Mouse (Mus musculus): Measurements from ENCODE around the gene Gcn1l1. TPM values are rescaled to one million over a fixed set of nuclear protein-coding genes. Genes with fewer than 3 reads are reported as not detected.
A peak's percentile ranks its signal among the peaks of the same experiment; 100 is the strongest.

Gene Gcn1l1
- polyA plus RNA-seq, 1 experiment from 2014 or later: 35.1 TPM

DNA sequence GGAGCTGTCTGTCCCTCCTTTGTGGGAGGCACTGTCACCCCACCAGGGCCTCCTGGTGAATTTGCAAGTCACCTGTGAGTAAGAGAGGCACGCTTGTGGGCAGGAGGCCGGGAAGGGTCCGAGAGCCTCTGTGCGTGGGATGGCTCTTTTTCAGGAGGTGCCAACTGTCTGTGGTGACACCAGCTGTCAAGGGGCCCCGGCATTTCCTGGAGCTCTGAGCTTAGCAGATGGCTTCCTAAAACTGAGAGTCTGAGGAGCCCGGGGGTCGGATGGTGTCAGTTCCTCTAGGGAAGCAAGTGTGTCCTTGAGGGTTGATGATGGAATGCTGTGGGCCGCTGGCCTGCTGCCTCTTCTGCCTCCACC lies 34.6 kb upstream of the Gcn1l1 start:
- WGBS: 55% methylated on average over 8 of the region's 8 CpGs
- Histone ChIP-seq H3K4me2 (ENCODE audit: low read depth, low read length) (peak overlapping the region; percentile 32; the same call in 1 of the 2 replicates), H3K9ac (ENCODE audit: low read length) (peak overlapping the region; percentile 40; the same call in 1 of the 2 replicates), H3K4me3 (replicated peaks; ENCODE audit: low read length) (no peak overlapping the region), H3K9me3 (replicated peaks; ENCODE audit: control insufficient read depth, low read length) (no peaks in the 10 kb centered on the region), H3K4me1 (ENCODE audit: control insufficient read depth, insufficient read depth, low read length) (peaks cover 77% of the 10 kb centered on the region), H3K27me3 (ENCODE audit: control insufficient read depth, insufficient read depth, low read length) (no peaks in the 10 kb centered on the region), H3K27ac (ENCODE audit: low read length) (peak overlapping the region; percentile 80), H3K36me3 (ENCODE audit: control insufficient read depth, insufficient read depth, low read length) (no peaks in the 10 kb centered on the region)
- ATAC-seq (ENCODE audit: insufficient read depth, low FRiP score): no peak

GRCm38 (mm10) chr5:115531671-115532270 lies 33.3 kb upstream of the Gcn1l1 start:
- Histone ChIP-seq H3K27ac (ENCODE audit: low read length) (peak overlapping the region; percentile 80), H3K9me3 (replicated peaks; ENCODE audit: control insufficient read depth, low read length) (no peaks in the 10 kb centered on the region), H3K36me3 (ENCODE audit: control insufficient read depth, insufficient read depth, low read length) (no peaks in the 10 kb centered on the region), H3K27me3 (ENCODE audit: control insufficient read depth, insufficient read depth, low read length) (no peaks in the 10 kb centered on the region), H3K4me1 (ENCODE audit: control insufficient read depth, insufficient read depth, low read length) (peaks cover 74% of the 10 kb centered on the region), H3K4me2 (ENCODE audit: low read depth, low read length) (peak overlapping the region; percentile 33), H3K4me3 (replicated peaks; ENCODE audit: low read length) (no peak overlapping the region), H3K9ac (ENCODE audit: low read length) (peak overlapping the region; percentile 51)
- ATAC-seq (ENCODE audit: insufficient read depth, low FRiP score): peak; percentile 85
- WGBS: 18% methylated on average over 18 of the region's 18 CpGs

- peak overlapping the region; percentile 33 for H3K4me2 ChIP-seq (ENCODE audit: low read depth, low read length)
- peaks cover 82% of the 10 kb centered on the region for H3K4me1 ChIP-seq (ENCODE audit: control insufficient read depth, insufficient read depth, low read length)
- no peak for ATAC-seq (ENCODE audit: insufficient read depth, low FRiP score)
- H3K4me3 ChIP-seq (replicated peaks; ENCODE audit: low read length): no peak overlapping the region
- peak overlapping the region; percentile 54 for H3K9ac ChIP-seq (ENCODE audit: low read length)
- H3K36me3 ChIP-seq (ENCODE audit: control insufficient read depth, insufficient read depth, low read length): no peaks in the 10 kb centered on the region
- 18% methylated on average over 16 of the region's 16 CpGs for WGBS
- H3K27ac ChIP-seq (ENCODE audit: low read length): peak overlapping the region; percentile 64
- no peaks in the 10 kb centered on the region for H3K9me3 ChIP-seq (replicated peaks; ENCODE audit: control insufficient read depth, low read length)
- no peaks in the 10 kb centered on the region for H3K27me3 ChIP-seq (ENCODE audit: control insufficient read depth, insufficient read depth, low read length)
Observed at GRCm38 (mm10) chr5:115534290-115534731, 30.7 kb upstream of the Gcn1l1 start.

GRCm38 (mm10) chr5:115534856-115535255 lies 30.2 kb upstream of the Gcn1l1 start:
- Histone ChIP-seq H3K4me3 (replicated peaks; ENCODE audit: low read length) (no peak overlapping the region), H3K27ac (ENCODE audit: low read length) (peak overlapping the region; percentile 64), H3K4me2 (ENCODE audit: low read depth, low read length) (peak overlapping the region; percentile 33), H3K9ac (ENCODE audit: low read length) (peak overlapping the region; percentile 54; the same call in 1 of the 2 replicates), H3K36me3 (ENCODE audit: control insufficient read depth, insufficient read depth, low read length) (no peaks in the 10 kb centered on the region), H3K4me1 (ENCODE audit: control insufficient read depth, insufficient read depth, low read length) (peaks cover 77% of the 10 kb centered on the region), H3K9me3 (replicated peaks; ENCODE audit: control insufficient read depth, low read length) (no peaks in the 10 kb centered on the region), H3K27me3 (ENCODE audit: control insufficient read depth, insufficient read depth, low read length) (no peaks in the 10 kb centered on the region)
- WGBS: 28% methylated on average over 8 of the region's 8 CpGs
- ATAC-seq (ENCODE audit: insufficient read depth, low FRiP score): no peak

DNA sequence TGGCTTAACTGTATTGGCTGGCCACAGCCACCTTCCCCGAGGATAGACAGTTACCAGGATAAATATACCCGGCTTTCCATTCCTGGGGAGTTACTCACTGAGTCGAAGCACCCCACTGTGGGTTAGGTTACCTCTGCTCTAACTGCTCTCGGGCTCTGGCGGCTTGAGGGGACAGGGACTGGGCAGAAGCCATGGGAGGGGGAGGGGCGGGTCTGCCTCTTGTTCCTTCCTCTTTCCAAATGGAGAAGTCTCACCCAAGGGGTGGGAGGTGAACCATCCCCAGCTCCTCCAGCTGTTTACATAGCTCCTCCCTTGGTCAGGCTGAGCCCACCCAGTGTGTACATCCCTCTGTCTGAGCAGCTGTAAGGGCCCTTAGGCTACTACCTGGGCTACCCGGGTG lies 29.4 kb upstream of the Gcn1l1 start:
- no peak overlapping the region for H3K4me2 ChIP-seq (ENCODE audit: low read depth, low read length)
- no peaks in the 10 kb centered on the region for H3K27me3 ChIP-seq (ENCODE audit: control insufficient read depth, insufficient read depth, low read length)
- ATAC-seq (ENCODE audit: insufficient read depth, low FRiP score): no peak
- peaks cover 69% of the 10 kb centered on the region for H3K4me1 ChIP-seq (ENCODE audit: control insufficient read depth, insufficient read depth, low read length)
- H3K36me3 ChIP-seq (ENCODE audit: control insufficient read depth, insufficient read depth, low read length): no peaks in the 10 kb centered on the region
- 28% methylated on average over 7 of the region's 7 CpGs for WGBS
- no peaks in the 10 kb centered on the region for H3K9me3 ChIP-seq (replicated peaks; ENCODE audit: control insufficient read depth, low read length)
- no peak overlapping the region for H3K4me3 ChIP-seq (replicated peaks; ENCODE audit: low read length)
- H3K9ac ChIP-seq (ENCODE audit: low read length): peak overlapping the region; percentile 34; the same call in 1 of the 2 replicates
- peak overlapping the region; percentile 64; the same call in 1 of the 2 replicates for H3K27ac ChIP-seq (ENCODE audit: low read length)

GRCm38 (mm10) chr5:115538017-115538692 lies 26.9 kb upstream of the Gcn1l1 start:
- WGBS: 57% methylated on average over 13 of the region's 13 CpGs
- 0 out of 2 replicates have a peak, but pooled peaks have one; percentile 5 for ATAC-seq (ENCODE audit: insufficient read depth, low FRiP score)
- H3K36me3 ChIP-seq (ENCODE audit: control insufficient read depth, insufficient read depth, low read length): no peaks in the 10 kb centered on the region
- peak overlapping the region; percentile 55; the same call in 1 of the 2 replicates for H3K27ac ChIP-seq (ENCODE audit: low read length)
- peaks cover 52% of the 10 kb centered on the region for H3K4me1 ChIP-seq (ENCODE audit: control insufficient read depth, insufficient read depth, low read length)
- H3K9ac ChIP-seq (ENCODE audit: low read length): peak overlapping the region; percentile 40; the same call in 1 of the 2 replicates
- H3K27me3 ChIP-seq (ENCODE audit: control insufficient read depth, insufficient read depth, low read length): no peaks in the 10 kb centered on the region
- peak overlapping the region; percentile 34; the same call in 1 of the 2 replicates for H3K4me2 ChIP-seq (ENCODE audit: low read depth, low read length)
- no peak overlapping the region for H3K4me3 ChIP-seq (replicated peaks; ENCODE audit: low read length)
- H3K9me3 ChIP-seq (replicated peaks; ENCODE audit: control insufficient read depth, low read length): no peaks in the 10 kb centered on the region

DNA sequence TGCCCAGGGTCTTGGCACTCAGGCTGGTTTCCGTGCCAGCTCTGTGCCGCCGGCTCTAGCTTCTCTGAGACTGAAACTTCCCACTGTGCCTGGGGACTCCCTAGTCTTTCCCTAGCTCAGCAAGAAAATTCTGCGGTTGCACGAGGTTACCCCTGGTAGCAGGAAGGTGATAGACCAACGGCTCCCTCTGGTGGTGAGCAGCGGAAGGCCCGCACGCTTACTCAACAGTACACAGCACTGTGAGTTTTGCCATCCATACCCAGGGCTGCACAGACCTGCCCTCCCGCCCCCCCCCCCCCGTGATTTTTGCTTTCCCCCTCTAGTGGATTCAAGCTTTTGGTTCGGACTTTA lies 26.4 kb upstream of the Gcn1l1 start:
- peaks cover 52% of the 10 kb centered on the region for H3K4me1 ChIP-seq (ENCODE audit: control insufficient read depth, insufficient read depth, low read length)
- H3K9me3 ChIP-seq (replicated peaks; ENCODE audit: control insufficient read depth, low read length): no peaks in the 10 kb centered on the region
- no peak overlapping the region for H3K4me3 ChIP-seq (replicated peaks; ENCODE audit: low read length)
- peak; percentile 71 for ATAC-seq (ENCODE audit: insufficient read depth, low FRiP score)
- H3K36me3 ChIP-seq (ENCODE audit: control insufficient read depth, insufficient read depth, low read length): no peaks in the 10 kb centered on the region
- peak overlapping the region; percentile 40; the same call in 1 of the 2 replicates for H3K9ac ChIP-seq (ENCODE audit: low read length)
- H3K27me3 ChIP-seq (ENCODE audit: control insufficient read depth, insufficient read depth, low read length): no peaks in the 10 kb centered on the region
- peak overlapping the region; percentile 34; the same call in 1 of the 2 replicates for H3K4me2 ChIP-seq (ENCODE audit: low read depth, low read length)
- WGBS: 1% methylated on average over 12 of the region's 12 CpGs
- peak overlapping the region; percentile 55; the same call in 1 of the 2 replicates for H3K27ac ChIP-seq (ENCODE audit: low read length)

GRCm38 (mm10) chr5:115542635-115543384 lies 22.2 kb upstream of the Gcn1l1 start:
- Histone ChIP-seq H3K4me3 (replicated peaks; ENCODE audit: low read length) (peak overlapping the region; percentile 26), H3K9ac (ENCODE audit: low read length) (peak overlapping the region; percentile 64), H3K4me2 (ENCODE audit: low read depth, low read length) (peak overlapping the region; percentile 39), H3K4me1 (ENCODE audit: control insufficient read depth, insufficient read depth, low read length) (peaks cover 34% of the 10 kb centered on the region), H3K27me3 (ENCODE audit: control insufficient read depth, insufficient read depth, low read length) (no peaks in the 10 kb centered on the region), H3K36me3 (ENCODE audit: control insufficient read depth, insufficient read depth, low read length) (peaks cover 21% of the 10 kb centered on the region), H3K9me3 (replicated peaks; ENCODE audit: control insufficient read depth, low read length) (no peaks in the 10 kb centered on the region), H3K27ac (ENCODE audit: low read length) (peak overlapping the region; percentile 86)
- 44% methylated on average over 19 of the region's 19 CpGs for WGBS
- peak; percentile 48 for ATAC-seq (ENCODE audit: insufficient read depth, low FRiP score)
